Mouse (Mus musculus): Measurements from ENCODE around the gene Lamtor2.

Gene Lamtor2

GRCm38 (mm10) chr3:88503881-88504746 is 48.8 kb downstream of the Lamtor2 start:
- DNase-seq (ENCODE audit: low spot score in 2 of 2), result no peak

GRCm38 (mm10) chr3:88503505-88503863 is 49.4 kb downstream of the Lamtor2 start:
- DNase-seq (ENCODE audit: low spot score in 2 of 2), result no peak

GRCm38 (mm10) chr3:88502641-88503504 is 50.0 kb downstream of the Lamtor2 start:
- DNase-seq (ENCODE audit: low spot score in 2 of 2), result peak; percentile 70 to 78

- DNase-seq (ENCODE audit: low spot score in 2 of 2), result no peak
Observed at GRCm38 (mm10) chr3:88502031-88502571, 50.8 kb downstream of the Lamtor2 start.

GRCm38 (mm10) chr3:88501366-88502030 is 51.4 kb downstream of the Lamtor2 start:
- no peak for DNase-seq (ENCODE audit: low spot score in 2 of 2)

- no peak for DNase-seq (ENCODE audit: low spot score in 2 of 2)
Observed at GRCm38 (mm10) chr3:88500655-88501365, 52.1 kb downstream of the Lamtor2 start.

- no peak for DNase-seq (ENCODE audit: low spot score in 2 of 2)
Observed at GRCm38 (mm10) chr3:88500087-88500486, 52.8 kb downstream of the Lamtor2 start.

Measured in spleen, postnatal 36 days (tissue).